Comparison of ENCODE assay signal across 24 mouse cellular contexts in genomic region chr8:122854388-122854787, GRCm38 (mm10).
"Had no signal": no experiment of that assay in that cellular context is flagged by ENCODE, and none has a peak within 500 bp of the region (broad histone marks: within the 10 kb centered on the region; RNA-seq: fewer than 3 reads in every experiment).

No protein-coding gene starts in this region.

- H3K4me1 ChIP-seq: liver, embryonic 12.5 days; liver, embryonic 15.5 days had no signal

- H3K4me3 ChIP-seq: left cerebral cortex, adult 2 months; limb, embryonic 13.5 days; liver, embryonic 12.5 days; liver, embryonic 15.5 days; lung, embryonic 15.5 days; megakaryocyte, embryonic 14.5 days had no signal

- H3K9ac ChIP-seq: liver, embryonic 12.5 days; liver, embryonic 15.5 days; lung, embryonic 15.5 days had no signal

- H3K9me3 ChIP-seq: limb, embryonic 13.5 days; liver, embryonic 12.5 days; liver, embryonic 15.5 days; lung, embryonic 15.5 days; megakaryocyte, embryonic 14.5 days had no signal

- H3K27ac ChIP-seq: kidney, postnatal 0 days; left cerebral cortex, adult 2 months; limb, embryonic 13.5 days; liver, embryonic 12.5 days; liver, embryonic 15.5 days; lung, embryonic 15.5 days; stomach, postnatal 0 days had no signal

- H3K4me2 ChIP-seq: limb, embryonic 13.5 days; liver, embryonic 12.5 days; liver, embryonic 15.5 days; lung, embryonic 15.5 days; midbrain, embryonic 11.5 days had no signal

- DNase-seq: kidney, adult 2 months; kidney, postnatal 36 days; layer of hippocampus, postnatal 36 days; left cerebral cortex, postnatal 4 days; liver; lung, adult 18-20 months; lung, postnatal 10 days; lung, postnatal 36 days; midbrain, embryonic 14.5 days; right cerebral cortex, adult 18-20 months; right cerebral cortex, postnatal 14 days; right cerebral cortex, postnatal 4 days; thymus, adult 2 months; thymus, postnatal 14 days; thymus, postnatal 4 days had no signal

- H3K27me3 ChIP-seq: limb, embryonic 13.5 days; lung, embryonic 15.5 days had no signal

- H3K36me3 ChIP-seq: limb, embryonic 13.5 days; liver, embryonic 12.5 days; liver, embryonic 15.5 days; lung, embryonic 15.5 days had no signal

- ATAC-seq: liver, embryonic 12.5 days had no signal
